Mouse (Mus musculus) spleen, postnatal 14 days (tissue): Measurements from ENCODE around the gene Atf7ip2.
"Not testable (repeated sequence)": the region's sequence is repeated elsewhere in the genome, so short reads cannot be mapped to it uniquely, and the experiment has no call there.

Experiments used
- DNase-seq, 2 experiments: peaks; one replicate each; pipeline ENCODE4 v3.0.0; 2021 to 2022; ENCODE audit warnings: low spot score in 2 of 2

Gene Atf7ip2

GRCm38 (mm10) chr16:10192679-10193506 is at the start of gene Atf7ip2:
Atf7ip2 (plus strand) TSS chr16:10192712.
- peak in 1 of 2 experiments; percentile 22 for DNase-seq

GRCm38 (mm10) chr16:10143166-10143565 is 49.3 kb upstream of the Atf7ip2 start:
- DNase-seq: no peak

- DNase-seq: no peak
Measured at GRCm38 (mm10) chr16:10147401-10147800, 45.1 kb upstream of the Atf7ip2 start.

GRCm38 (mm10) chr16:10169123-10169905 is 23.2 kb upstream of the Atf7ip2 start:
- DNase-seq: no peak

DNA sequence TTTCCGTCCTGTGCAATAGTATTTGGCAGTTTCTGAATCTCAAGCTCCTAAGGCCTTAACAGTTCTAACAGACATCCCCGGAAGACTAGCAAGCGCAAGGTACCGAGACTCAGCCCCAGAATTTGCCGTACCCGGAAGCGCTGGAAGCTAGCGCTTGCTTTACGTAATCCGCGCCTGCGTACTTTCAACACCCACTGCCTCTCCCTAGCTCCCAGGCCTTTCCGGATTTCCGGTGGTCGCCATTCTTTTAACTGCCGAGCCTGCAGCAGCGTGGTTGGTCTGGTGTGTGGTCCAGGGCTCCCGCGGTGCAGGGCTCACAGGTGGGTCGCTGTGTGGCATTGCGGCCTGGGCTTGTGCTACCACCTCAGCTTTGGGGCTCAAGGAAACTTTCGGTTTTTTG is 22.5 kb upstream of the Atf7ip2 start, which contains the start of gene Rpl39l:
Gene Rpl39l (plus strand): TSS at position 222 of the 400 bp plus-strand sequence.
- no peak for DNase-seq

- no peak for DNase-seq
Measured at GRCm38 (mm10) chr16:10171276-10171675, 21.2 kb upstream of the Atf7ip2 start.

DNA sequence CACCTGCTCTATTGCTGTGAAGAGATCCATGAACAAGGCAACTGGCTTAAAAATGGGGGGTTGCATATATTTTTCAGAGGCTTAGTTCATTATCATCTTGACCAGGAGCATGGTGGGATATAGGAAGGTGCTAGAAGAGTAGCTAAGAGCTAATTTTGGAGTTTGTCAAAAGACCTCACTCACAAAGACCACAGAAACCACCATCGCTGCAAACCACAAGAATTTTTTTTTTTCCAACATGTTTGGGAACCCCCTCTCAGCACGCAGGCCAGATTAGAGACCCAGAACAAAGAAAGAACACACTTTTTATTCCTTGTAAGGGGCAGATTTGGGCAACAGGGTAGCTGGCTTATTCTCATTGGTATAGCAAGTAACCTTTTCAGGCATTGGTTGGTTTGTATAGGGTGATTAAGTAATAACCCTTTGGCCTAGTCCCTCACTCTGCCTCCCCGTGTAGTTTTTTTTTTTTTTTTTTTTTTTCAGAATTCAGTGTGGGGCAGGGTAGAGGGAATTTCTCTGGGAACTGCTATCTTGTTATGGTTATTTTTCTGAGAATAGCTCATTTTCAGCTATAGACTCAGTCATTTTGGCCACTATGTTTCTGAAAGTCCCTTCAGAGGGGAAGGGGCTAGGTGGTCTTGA is 20.2 kb upstream of the Atf7ip2 start:
- no peak for DNase-seq

DNA sequence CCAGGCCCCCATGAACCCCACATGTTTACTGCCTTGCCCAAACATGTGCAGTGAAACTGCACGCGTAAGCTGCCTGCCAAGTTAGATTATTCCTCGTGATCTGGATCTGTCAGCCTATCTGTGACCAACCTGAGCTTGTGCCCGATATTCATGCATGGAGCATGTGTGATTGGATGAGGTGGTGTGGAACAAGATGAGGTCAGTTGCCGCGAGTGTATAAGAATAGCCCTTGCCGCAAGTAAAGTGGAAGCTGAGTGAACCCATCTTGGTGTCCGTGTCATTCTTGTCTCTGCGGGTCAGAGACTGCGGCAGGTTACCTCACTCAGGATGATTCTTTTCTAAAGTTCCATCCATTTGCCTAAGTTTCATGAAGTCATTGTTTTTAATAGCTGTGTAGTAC is 5.1 kb upstream of the Atf7ip2 start:
- DNase-seq: not testable (repeated sequence)

DNA sequence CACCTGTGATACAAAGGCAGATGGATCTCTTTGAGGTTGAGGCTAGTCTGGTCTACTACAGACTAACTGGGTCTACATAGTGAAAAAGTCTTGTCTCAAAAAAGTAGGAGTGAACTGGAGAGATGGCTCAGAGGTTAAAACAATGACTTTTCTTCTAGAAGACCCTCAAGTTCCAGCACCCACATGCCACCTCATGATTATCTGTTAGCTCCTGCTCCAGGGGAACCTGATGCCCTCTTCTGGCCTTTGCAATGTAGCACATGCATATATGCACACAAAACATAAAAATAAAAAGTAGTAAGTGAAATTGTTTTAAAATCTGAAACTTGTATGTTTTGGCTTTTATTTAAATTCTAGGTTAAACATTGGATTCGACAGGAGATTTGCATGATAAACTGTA is 16.3 kb downstream of the Atf7ip2 start:
- DNase-seq: no peak

GRCm38 (mm10) chr16:10216366-10216765 is 23.9 kb downstream of the Atf7ip2 start:
- not testable (repeated sequence) for DNase-seq

DNA sequence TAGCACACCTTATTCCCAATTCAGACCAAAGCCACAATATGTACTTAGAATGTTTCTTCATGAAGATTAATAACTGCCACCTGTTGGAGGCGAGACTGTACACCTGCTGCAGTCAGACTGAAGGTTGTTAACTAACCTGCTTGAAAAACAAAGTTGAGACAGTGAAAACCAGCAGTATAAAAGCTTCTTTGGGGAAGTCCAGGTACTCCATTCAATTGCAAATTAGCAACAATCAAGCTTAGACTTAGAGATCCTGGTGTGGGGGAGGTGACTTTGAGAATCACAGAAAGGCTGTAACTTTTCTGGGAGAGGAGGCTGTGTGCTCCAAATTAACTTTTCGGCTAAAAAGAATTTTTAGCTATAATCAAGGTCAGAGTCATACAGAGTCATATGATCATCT is 24.5 kb downstream of the Atf7ip2 start:
- DNase-seq: not testable (repeated sequence)

DNA sequence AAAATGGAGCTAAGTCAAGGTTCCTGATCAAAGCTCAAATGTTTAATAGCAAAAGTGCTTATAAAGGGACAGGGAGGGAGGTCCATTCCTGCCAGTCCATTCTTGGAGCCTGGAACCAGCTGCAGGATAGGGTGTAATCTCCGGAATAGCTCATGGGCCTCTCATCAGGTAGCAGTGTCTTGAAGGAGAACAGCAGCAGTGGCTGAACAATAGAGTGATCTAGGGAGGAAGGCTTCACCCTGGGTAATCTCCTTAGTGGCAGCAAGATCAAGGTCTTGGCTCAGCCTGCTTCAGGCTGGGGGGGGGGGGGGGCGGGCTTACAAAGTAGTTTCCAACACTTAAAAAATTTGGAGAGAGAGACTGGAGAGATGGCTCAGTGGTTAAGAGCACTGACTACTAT is 34.8 kb downstream of the Atf7ip2 start:
- no peak for DNase-seq

GRCm38 (mm10) chr16:10236601-10237000 is 44.1 kb downstream of the Atf7ip2 start:
- no peak for DNase-seq

- DNase-seq: no peak
Measured at GRCm38 (mm10) chr16:10253993-10254392, 61.5 kb downstream of the Atf7ip2 start.

DNA sequence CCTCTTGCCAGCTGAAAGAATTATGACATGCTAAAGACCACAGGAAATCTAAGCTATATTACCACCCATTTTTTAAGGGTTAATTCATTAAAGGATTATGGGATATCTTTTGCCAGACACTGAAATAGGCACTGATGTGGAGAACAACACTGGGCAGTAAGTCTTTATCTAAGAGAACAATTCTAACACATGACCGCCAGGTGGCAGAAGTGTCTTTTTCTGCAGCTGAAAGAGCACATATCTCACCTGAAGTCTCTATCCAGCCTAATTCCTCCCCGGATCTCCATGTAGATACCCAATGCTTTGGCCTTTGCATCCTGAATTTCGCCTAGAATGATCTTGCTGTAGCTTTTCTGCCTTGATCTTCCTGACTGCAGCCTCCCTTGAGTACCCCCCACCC is 79.7 kb downstream of the Atf7ip2 start:
- DNase-seq: peak in 1 of 2 experiments; percentile 34

GRCm38 (mm10) chr16:10274465-10274864 is 82.0 kb downstream of the Atf7ip2 start:
- no peak for DNase-seq

GRCm38 (mm10) chr16:10276778-10277177 is 84.3 kb downstream of the Atf7ip2 start:
- not testable (repeated sequence) for DNase-seq

DNA sequence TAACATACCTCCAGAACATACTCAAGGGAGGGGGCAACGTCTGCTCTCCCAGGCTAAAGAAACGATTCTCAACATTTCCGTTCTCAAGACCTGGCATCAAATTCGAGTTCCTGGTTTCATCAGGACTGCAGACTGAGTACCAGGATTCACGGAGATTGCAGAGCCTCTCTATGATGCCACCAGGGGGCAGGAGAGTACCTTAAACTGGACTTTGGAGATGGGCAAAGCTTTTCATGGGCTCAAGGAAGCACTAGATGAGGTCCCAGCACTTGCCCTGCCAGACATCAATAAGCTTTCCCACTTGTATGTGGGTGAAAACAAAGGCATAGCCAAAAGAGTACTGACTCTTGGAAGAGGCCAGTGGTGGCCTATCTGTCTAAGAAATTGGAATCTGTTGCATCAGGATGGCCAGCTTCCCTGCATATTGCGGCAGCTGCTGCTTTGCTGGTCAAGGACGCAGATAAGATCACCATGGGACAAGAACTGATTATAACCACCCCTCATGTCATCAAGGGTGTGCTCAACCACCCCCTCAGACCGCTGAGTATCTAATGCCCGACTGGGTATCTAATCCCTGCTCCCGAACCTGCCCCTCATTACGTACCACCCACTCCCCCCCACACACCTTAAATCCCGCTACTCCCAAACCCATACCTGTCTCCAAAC is 87.9 kb downstream of the Atf7ip2 start:
- peak; percentile 17 to 53 for DNase-seq

DNA sequence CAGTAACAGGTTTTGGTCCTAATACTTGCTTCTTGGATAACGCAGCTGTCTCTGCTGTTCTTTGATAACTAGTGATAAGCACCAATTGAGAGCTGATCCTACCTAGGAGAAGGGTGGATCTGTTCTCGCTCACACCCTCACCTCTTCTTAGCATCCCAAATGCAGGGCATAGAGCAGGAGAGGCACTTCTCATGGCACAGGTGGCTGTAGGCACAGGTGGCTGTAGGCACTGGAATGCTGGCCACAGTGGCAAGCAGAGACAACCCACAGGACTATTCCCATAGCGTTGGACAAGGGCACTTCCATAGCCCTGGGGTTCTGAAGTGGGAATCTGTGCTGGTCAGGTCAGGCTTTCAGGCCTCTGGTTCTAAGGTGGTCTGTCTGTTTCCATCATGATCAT is 89.4 kb downstream of the Atf7ip2 start:
- DNase-seq: no peak

GRCm38 (mm10) chr16:10286513-10287268 is 94.2 kb downstream of the Atf7ip2 start:
- no peak for DNase-seq

DNA sequence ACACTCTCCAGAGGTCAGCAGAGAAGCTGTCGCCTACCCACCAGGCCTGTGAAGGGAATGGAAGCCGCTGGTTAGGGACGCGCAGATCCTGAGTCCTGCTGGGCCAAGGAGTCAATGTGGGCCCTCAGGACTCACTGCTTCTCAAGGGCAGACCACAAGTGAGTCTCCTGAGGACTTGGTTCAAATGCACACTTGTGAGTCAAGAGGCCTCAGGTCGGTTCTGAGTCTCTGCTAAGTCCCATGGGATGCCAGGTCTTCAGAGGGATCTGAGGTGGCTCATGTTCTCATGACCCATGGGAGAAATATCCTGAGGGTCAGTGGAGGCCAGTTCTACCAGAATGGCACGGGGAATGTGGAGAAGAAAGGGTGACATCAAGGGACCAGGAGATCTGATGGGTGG is 95.6 kb downstream of the Atf7ip2 start:
- no peak for DNase-seq
